Mouse (Mus musculus) hindlimb bud, embryonic 11.5 days (tissue): ENCODE results near the gene Tmod2.
"Not testable (repeated sequence)": the region's sequence is repeated elsewhere in the genome, so short reads cannot be mapped to it uniquely, and the experiment has no call there.

Source experiments
- DNase-seq: peaks from one replicate; pipeline ENCODE4 v3.0.0-alpha.2; 2012; ENCODE audit warnings: low read depth, low spot score; ENCODE audit errors: extremely low spot score

Tmod2 gene

GRCm38 (mm10) chr9:75553719-75554118 is 57.4 kb downstream of the Tmod2 start:
- DNase-seq = no peak

GRCm38 (mm10) chr9:75551342-75551741 is 59.8 kb downstream of the Tmod2 start:
- DNase-seq = no peak

- DNase-seq = no peak
Measured at GRCm38 (mm10) chr9:75549010-75549409, 62.1 kb downstream of the Tmod2 start.

GRCm38 (mm10) chr9:75546885-75547553 is 64.1 kb downstream of the Tmod2 start:
- no peak for DNase-seq

GRCm38 (mm10) chr9:75545514-75545913 is 65.6 kb downstream of the Tmod2 start:
- DNase-seq = no peak

GRCm38 (mm10) chr9:75541497-75541896 is 69.6 kb downstream of the Tmod2 start:
- DNase-seq = no peak

- no peak for DNase-seq
Measured at GRCm38 (mm10) chr9:75536422-75536821, 74.7 kb downstream of the Tmod2 start.

GRCm38 (mm10) chr9:75534431-75534962 is 76.6 kb downstream of the Tmod2 start:
- no peak for DNase-seq

GRCm38 (mm10) chr9:75532989-75533388 is 78.1 kb downstream of the Tmod2 start:
- DNase-seq = not testable (repeated sequence)

- no peak for DNase-seq
Measured at GRCm38 (mm10) chr9:75532461-75532860, 78.7 kb downstream of the Tmod2 start.

- DNase-seq = no peak
Measured at GRCm38 (mm10) chr9:75529358-75529757, 81.8 kb downstream of the Tmod2 start.

- no peak for DNase-seq
Measured at GRCm38 (mm10) chr9:75528096-75528495, 83.0 kb downstream of the Tmod2 start.

- DNase-seq = no peak
Measured at GRCm38 (mm10) chr9:75527368-75528059, 83.6 kb downstream of the Tmod2 start.

- no peak for DNase-seq
Measured at GRCm38 (mm10) chr9:75523646-75524045, 87.5 kb downstream of the Tmod2 start.

- DNase-seq = no peak
Measured at GRCm38 (mm10) chr9:75522217-75522616, 88.9 kb downstream of the Tmod2 start.

GRCm38 (mm10) chr9:75521788-75522187 is 89.3 kb downstream of the Tmod2 start:
- DNase-seq = no peak

- no peak for DNase-seq
Measured at GRCm38 (mm10) chr9:75520940-75521339, 90.2 kb downstream of the Tmod2 start.

GRCm38 (mm10) chr9:75517751-75518150 is 93.4 kb downstream of the Tmod2 start:
- DNase-seq = no peak
